Mouse (Mus musculus) left cerebral cortex, postnatal 4 days (tissue): ENCODE data around the gene Olfr1248. TPM values are rescaled to one million over a fixed set of nuclear protein-coding genes. Genes with fewer than 3 reads are reported as not detected.
"Not testable (repeated sequence)": the region's sequence is repeated elsewhere in the genome, so short reads cannot be mapped to it uniquely, and the experiment has no call there.

ENCODE experiments used
- DNase-seq: peaks from one replicate; pipeline ENCODE4 v3.0.0-alpha.2; 2022
- intact Hi-C: fragments of 180-260 bp; cut with DNase I; formaldehyde crosslinking; loops from one replicate; pipeline ENCODE4 v1.15.1; 2025
- total RNA-seq, 2 experiments: library from RNA; stranded (reverse); gene quantifications; 2 replicates each; pipeline ENCODE4 v1.2.3; 2021

Gene Olfr1248
- total RNA-seq, result not detected

DNA sequence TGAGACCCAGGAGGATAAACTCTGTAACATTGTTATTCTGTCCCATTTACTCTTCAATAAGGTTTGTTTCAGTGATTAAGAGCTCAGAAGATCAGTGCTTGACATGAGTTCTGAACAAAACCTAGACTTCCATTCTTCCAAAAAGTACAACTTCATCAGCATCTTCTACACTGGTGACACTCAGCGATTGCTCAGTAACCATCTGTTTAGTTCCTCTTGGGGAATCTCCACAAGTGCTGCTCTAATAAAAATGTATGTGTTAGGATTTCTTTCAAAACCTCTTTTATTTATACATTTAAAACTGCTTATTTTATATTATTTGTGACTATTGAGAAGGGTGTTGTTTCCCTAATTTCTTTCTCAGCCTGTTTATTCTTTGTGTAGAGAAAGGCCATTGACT lies at the start of gene Olfr1248:
TSS of gene Olfr1248 (minus strand) at position 101 of the 400 bp plus-strand sequence.
- DNase-seq, intact Hi-C loops: not testable (repeated sequence)

DNA sequence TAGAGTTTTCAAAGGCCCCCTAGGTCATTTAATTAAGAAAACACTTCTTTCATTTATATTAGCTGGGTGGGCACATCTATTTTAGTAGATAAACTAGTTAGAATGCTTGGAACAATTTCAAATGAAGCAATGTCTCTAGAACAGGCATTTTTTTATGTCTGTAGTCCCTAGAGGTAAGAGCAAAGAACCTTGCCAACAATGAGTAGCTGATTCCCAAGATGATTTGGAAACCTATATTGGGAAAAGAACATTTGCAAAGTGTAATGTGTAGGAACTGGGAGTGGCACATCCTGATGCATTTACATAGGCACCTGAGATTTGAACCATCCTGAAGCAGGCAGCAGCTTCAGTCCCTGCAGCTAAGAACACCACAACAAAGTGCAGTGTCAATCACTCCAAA lies 43.3 kb upstream of the Olfr1248 start, which contains the start of gene Olfr1250:
TSS of gene Olfr1250 (minus strand) at position 101 of the 400 bp plus-strand sequence.
- no peak for DNase-seq
- intact Hi-C loops, result no loop called here

DNA sequence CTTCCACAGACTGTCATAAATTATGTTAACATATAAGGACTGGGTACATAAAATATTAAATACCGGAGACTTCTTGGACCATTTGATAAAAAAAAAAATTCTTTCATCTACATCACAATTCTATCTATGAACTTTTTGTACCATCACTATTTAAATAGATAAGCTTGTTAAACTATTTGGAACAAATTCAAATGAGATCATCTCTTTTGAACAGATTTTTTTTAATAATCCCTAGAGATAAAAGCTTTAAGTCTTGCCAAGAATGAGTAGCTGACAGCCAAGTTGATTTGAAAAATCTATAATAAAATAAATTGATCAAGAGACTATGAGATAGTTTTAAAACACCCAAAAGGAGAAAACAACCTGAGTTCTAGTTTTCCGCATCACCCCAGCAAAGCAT lies 16.8 kb upstream of the Olfr1248 start, which contains the start of gene Olfr1249:
TSS of gene Olfr1249 (minus strand) at position 101 of the 400 bp plus-strand sequence.
- intact Hi-C loops, result no loop called here
- no peak for DNase-seq

- no peak for DNase-seq
- intact Hi-C loops, result no loop called here
These were observed 4.0 kb downstream of the Olfr1248 start, which contains the start of gene Olfr1247 for GRCm38 (mm10) chr2:89614030-89614429. Gene Olfr1247 (minus strand): TSS chr2:89614130.

GRCm38 (mm10) chr2:89593057-89593456 lies 25.0 kb downstream of the Olfr1248 start, which contains the start of gene Olfr1246:
Gene Olfr1246 (minus strand): TSS chr2:89593157.
- intact Hi-C loops, result no loop called here

GRCm38 (mm10) chr2:89578347-89578746 lies 39.7 kb downstream of the Olfr1248 start, which contains the start of gene Olfr1245:
Gene Olfr1245 (minus strand): TSS chr2:89578447.
- intact Hi-C loops, result no loop called here
- DNase-seq, result no peak

More at GRCm38 (mm10) chr2:89593057-89593456, 25.0 kb downstream of the Olfr1248 start, which contains the start of gene Olfr1246:
- DNase-seq, result no peak

Other genes with a start within 250 kb of the Olfr1248 start
- gene Olfr1238, start 208.6 kb downstream of the Olfr1248 start, total RNA-seq, result not detected
- not detected for gene Olfr1239, start 197.8 kb downstream of the Olfr1248 start, total RNA-seq
- gene Olfr1240, start 175.2 kb downstream of the Olfr1248 start, total RNA-seq, result not detected
- gene Olfr1241, start 131.1 kb downstream of the Olfr1248 start, total RNA-seq, result not detected
- not detected for gene Olfr1242, start 119.9 kb downstream of the Olfr1248 start, total RNA-seq
- gene Olfr1243, start 86.8 kb downstream of the Olfr1248 start, total RNA-seq, result not detected
- not detected for gene Olfr1245, start 39.8 kb downstream of the Olfr1248 start, total RNA-seq
- gene Olfr1246, start 25.1 kb downstream of the Olfr1248 start, total RNA-seq, result not detected
- under 1 TPM; 0.10 to 0.12 TPM for gene Olfr1247, start 4.1 kb downstream of the Olfr1248 start, total RNA-seq
- not detected for gene Olfr1249, start 16.7 kb upstream of the Olfr1248 start, total RNA-seq
- gene Olfr1250, start 43.2 kb upstream of the Olfr1248 start, total RNA-seq, result under 1 TPM in 1 of 2 experiments, not detected in 1; 0.08 TPM
- gene Olfr1251, start 53.7 kb upstream of the Olfr1248 start, total RNA-seq, result not detected
- gene Olfr1252, start 106.8 kb upstream of the Olfr1248 start, total RNA-seq, result not detected
- gene Olfr1253, start 138.8 kb upstream of the Olfr1248 start, total RNA-seq, result not detected
- not detected for gene Olfr1254, start 175.4 kb upstream of the Olfr1248 start, total RNA-seq
- not detected for gene Olfr1255, start 193.8 kb upstream of the Olfr1248 start, total RNA-seq
- gene Olfr1256, start 223.3 kb upstream of the Olfr1248 start, total RNA-seq, result not detected
- gene Olfr48, start 230.0 kb upstream of the Olfr1248 start, total RNA-seq, result not detected